Mouse (Mus musculus) embryonic facial prominence, embryonic 15.5 days (tissue): ENCODE measurements around the gene Exosc6. TPM values are rescaled to one million over a fixed set of nuclear protein-coding genes. Genes with fewer than 3 reads are reported as not detected.
"Not testable (repeated sequence)": the region's sequence is repeated elsewhere in the genome, so short reads cannot be mapped to it uniquely, and the experiment has no call there.

Experiments
- ATAC-seq: fragments of 200-750 bp; cut with Nextera tagmentation; 2 replicates; pipeline ENCODE4 v1.8.0; 2017; ENCODE audit warnings: low read depth, moderate TSS enrichment; ENCODE audit not compliant: insufficient number of reproducible peaks, low FRiP score, low TSS enrichment
- H3K27ac ChIP-seq: fragments of 300-500 bp; sonication (generic); replicated peaks from 2 replicates; pipeline ENCODE4 v1.5.1; 2015; ENCODE audit warnings: mild to moderate bottlenecking, inconsistent platforms
- H3K27me3 ChIP-seq: fragments of 300-500 bp; sonication (generic); 2 replicates; pipeline ENCODE4 v1.6.1; 2015; ENCODE audit warnings: inconsistent platforms
- H3K36me3 ChIP-seq: fragments of 300-500 bp; sonication (generic); 2 replicates; pipeline ENCODE4 v1.6.1; 2015; ENCODE audit warnings: mild to moderate bottlenecking, inconsistent platforms
- H3K4me1 ChIP-seq: fragments of 300-500 bp; sonication (generic); 2 replicates; pipeline ENCODE4 v1.6.1; 2015; ENCODE audit warnings: inconsistent platforms
- H3K4me2 ChIP-seq: fragments of 300-500 bp; sonication (generic); replicated peaks from 2 replicates; pipeline ENCODE4 v1.6.1; 2015; ENCODE audit warnings: mild to moderate bottlenecking, inconsistent platforms
- H3K4me3 ChIP-seq: fragments of 300-500 bp; sonication (generic); replicated peaks from 2 replicates; pipeline ENCODE4 v1.5.1; 2015; ENCODE audit warnings: mild to moderate bottlenecking, inconsistent platforms
- H3K9ac ChIP-seq: fragments of 300-500 bp; sonication (generic); 2 replicates; pipeline ENCODE4 v1.6.1; 2015; ENCODE audit warnings: inconsistent platforms
- H3K9me3 ChIP-seq: fragments of 300-500 bp; sonication (generic); replicated peaks from 2 replicates; pipeline ENCODE4 v1.6.1; 2016; ENCODE audit warnings: inconsistent platforms
- WGBS: fragments of 180-500 bp; shearing (Covaris S2); methylation state at CpG from one replicate; pipeline ENCODE4 v1.1.7; 2015; 5-methylcytosine and 5-hydroxymethylcytosine counted together
- polyA plus RNA-seq: library from polyadenylated mRNA; unstranded; fragments of >200 nt; fragmentation: Nextera tagmentation; extraction: Ambion mirVana; gene quantifications from 2 replicates; pipeline ENCODE4 v1.2.1, GENCODE M21; 2015

Gene Exosc6
- polyA plus RNA-seq, 1 experiment from 2014 or later, result 16.4 TPM

GRCm38 (mm10) chr8:111062072-111062757 lies 6.1 kb downstream of the Exosc6 start:
- no peaks in the 10 kb centered on the region for H3K9me3 ChIP-seq
- peak overlapping the region; percentile 77 for H3K4me2 ChIP-seq
- peak overlapping the region; percentile 77 for H3K4me3 ChIP-seq
- peak; percentile 87 for ATAC-seq
- H3K27ac ChIP-seq, result peak overlapping the region; percentile 68
- no peaks in the 10 kb centered on the region for H3K27me3 ChIP-seq
- 0 out of 2 replicates have a peak, but pooled peaks cover 5% of the 10 kb centered on the region for H3K36me3 ChIP-seq
- H3K9ac ChIP-seq, result peak overlapping the region; percentile 44
- under 1% methylated on average over 27 of the region's 27 CpGs for WGBS
- H3K4me1 ChIP-seq, result peaks cover 21% of the 10 kb centered on the region

GRCm38 (mm10) chr8:111062893-111063292 lies 6.8 kb downstream of the Exosc6 start:
- H3K4me2 ChIP-seq, result peak overlapping the region; percentile 77
- H3K36me3 ChIP-seq, result 0 out of 2 replicates have a peak, but pooled peaks cover 4% of the 10 kb centered on the region
- no peaks in the 10 kb centered on the region for H3K27me3 ChIP-seq
- no peak overlapping the region for H3K9ac ChIP-seq
- no peak for ATAC-seq
- WGBS, result 50% methylated on average over 2 of the region's 2 CpGs
- H3K4me1 ChIP-seq, result peaks cover 14% of the 10 kb centered on the region
- peak overlapping the region; percentile 77 for H3K4me3 ChIP-seq
- no peak overlapping the region; the same call in 1 of the 2 replicates for H3K27ac ChIP-seq
- no peaks in the 10 kb centered on the region for H3K9me3 ChIP-seq

DNA sequence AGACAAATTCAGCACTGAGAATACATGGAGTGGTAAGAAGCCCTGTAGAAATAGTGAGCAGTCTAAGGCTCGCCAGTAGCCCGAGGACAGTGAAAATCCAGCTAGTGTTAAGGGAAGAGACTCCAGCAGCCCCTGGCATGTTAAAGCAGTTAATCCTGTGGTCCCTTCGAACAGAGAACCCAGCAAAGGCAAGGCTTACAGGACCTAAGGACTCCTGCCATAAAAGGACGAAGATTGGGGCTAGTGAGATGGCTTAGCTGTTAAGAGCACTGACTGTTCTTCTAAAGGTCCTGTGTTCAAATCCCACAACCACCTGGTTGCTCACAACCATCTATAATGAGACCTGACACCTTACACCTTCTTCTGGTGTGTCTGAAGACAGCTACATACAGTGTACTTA lies 10.2 kb downstream of the Exosc6 start:
- Histone ChIP-seq H3K9ac (no peak overlapping the region), H3K4me1 (peaks cover 4% of the 10 kb centered on the region), H3K27ac (no peak overlapping the region), H3K27me3 (no peaks in the 10 kb centered on the region), H3K36me3 (no peaks in the 10 kb centered on the region), H3K9me3 (no peaks in the 10 kb centered on the region), H3K4me3 (no peak overlapping the region), H3K4me2 (no peak overlapping the region)
- 51% methylated on average over 4 of the region's 4 CpGs for WGBS
- ATAC-seq, result no peak

- Histone ChIP-seq H3K27ac (no peak overlapping the region), H3K9me3 (no peaks in the 10 kb centered on the region), H3K4me2 (no peak overlapping the region), H3K9ac (no peak overlapping the region), H3K27me3 (no peaks in the 10 kb centered on the region), H3K36me3 (no peaks in the 10 kb centered on the region), H3K4me3 (no peak overlapping the region), H3K4me1 (0 out of 2 replicates have a peak, but pooled peaks cover 2% of the 10 kb centered on the region)
- no peak for ATAC-seq
- WGBS, result 24% methylated on average over 10 of the region's 10 CpGs
Measured at GRCm38 (mm10) chr8:111067439-111067838, 11.3 kb downstream of the Exosc6 start.

DNA sequence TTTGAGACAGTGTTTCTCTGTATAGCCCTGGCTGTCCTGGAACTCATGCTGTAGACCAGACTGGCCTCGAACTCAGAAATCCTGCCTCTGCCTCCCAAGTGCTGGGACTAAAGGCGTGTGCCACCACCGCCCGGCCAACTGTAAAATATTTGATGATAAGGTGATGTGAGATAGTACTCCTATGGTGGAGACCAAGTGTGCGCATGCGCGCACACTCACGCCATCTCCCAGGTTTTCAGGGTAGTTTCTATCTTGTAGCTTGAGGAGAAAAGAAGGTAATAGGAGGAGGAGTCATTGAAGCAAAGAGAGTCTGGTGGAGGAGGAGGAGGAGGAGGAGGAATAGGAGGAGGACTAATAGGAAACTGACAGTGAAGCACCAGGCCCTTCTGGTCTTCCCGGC lies 12.5 kb downstream of the Exosc6 start:
- not testable (repeated sequence) for H3K4me1 ChIP-seq, H3K4me3 ChIP-seq, ATAC-seq, H3K27me3 ChIP-seq, H3K27ac ChIP-seq, H3K36me3 ChIP-seq, H3K4me2 ChIP-seq, H3K9ac ChIP-seq, H3K9me3 ChIP-seq
- 92% methylated on average over 9 of the region's 9 CpGs for WGBS

DNA sequence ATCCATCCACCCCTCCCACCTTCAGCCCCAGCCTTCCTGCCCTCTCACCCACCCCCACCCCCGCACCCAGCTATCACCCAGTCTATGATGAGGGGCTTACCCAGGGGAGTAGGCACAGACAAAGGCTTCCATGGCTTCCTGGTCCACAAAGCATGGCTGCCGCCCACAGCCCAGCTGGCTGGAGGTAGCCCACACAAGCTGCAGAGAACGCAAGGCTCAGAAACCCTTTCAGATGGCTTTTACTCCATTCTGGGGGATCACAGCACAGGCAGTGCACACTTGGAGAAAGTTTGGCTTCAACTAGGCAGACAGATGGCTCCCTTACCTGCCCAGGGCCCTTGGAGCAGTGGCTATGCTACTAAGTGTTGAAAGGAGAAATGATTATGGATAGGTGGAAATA lies 19.8 kb downstream of the Exosc6 start:
- no peaks in the 10 kb centered on the region for H3K36me3 ChIP-seq
- H3K4me2 ChIP-seq, result no peak overlapping the region
- no peaks in the 10 kb centered on the region for H3K9me3 ChIP-seq
- H3K4me1 ChIP-seq, result no peaks in the 10 kb centered on the region
- no peak overlapping the region for H3K27ac ChIP-seq
- ATAC-seq, result no peak
- no peak overlapping the region for H3K9ac ChIP-seq
- H3K4me3 ChIP-seq, result no peak overlapping the region
- 81% methylated on average over 3 of the region's 3 CpGs for WGBS
- no peaks in the 10 kb centered on the region for H3K27me3 ChIP-seq

- Histone ChIP-seq H3K4me3 (no peak overlapping the region), H3K9me3 (no peaks in the 10 kb centered on the region), H3K36me3 (no peaks in the 10 kb centered on the region), H3K4me1 (no peaks in the 10 kb centered on the region), H3K27ac (no peak overlapping the region), H3K4me2 (no peak overlapping the region), H3K9ac (no peak overlapping the region), H3K27me3 (no peaks in the 10 kb centered on the region)
- no peak for ATAC-seq
- 61% methylated on average over 5 of the region's 5 CpGs for WGBS
Measured at GRCm38 (mm10) chr8:111079461-111079860, 23.3 kb downstream of the Exosc6 start.

- Histone ChIP-seq H3K27me3 (no peaks in the 10 kb centered on the region), H3K9ac (no peak overlapping the region), H3K4me1 (no peaks in the 10 kb centered on the region), H3K9me3 (no peaks in the 10 kb centered on the region), H3K4me3 (no peak overlapping the region), H3K27ac (no peak overlapping the region), H3K4me2 (no peak overlapping the region), H3K36me3 (no peaks in the 10 kb centered on the region)
- WGBS, result 27% methylated on average over 6 of the region's 6 CpGs
- ATAC-seq, result no peak
Measured at GRCm38 (mm10) chr8:111079861-111080271, 23.7 kb downstream of the Exosc6 start.

- Histone ChIP-seq H3K27me3 (no peaks in the 10 kb centered on the region), H3K27ac (no peak overlapping the region), H3K4me2 (no peak overlapping the region), H3K4me1 (no peaks in the 10 kb centered on the region), H3K9me3 (no peaks in the 10 kb centered on the region), H3K36me3 (no peaks in the 10 kb centered on the region), H3K9ac (no peak overlapping the region), H3K4me3 (no peak overlapping the region)
- ATAC-seq, result no peak
- 43% methylated on average over 12 of the region's 12 CpGs for WGBS
Measured at GRCm38 (mm10) chr8:111081580-111082258, 25.6 kb downstream of the Exosc6 start.

GRCm38 (mm10) chr8:111083936-111084335 lies 27.8 kb downstream of the Exosc6 start:
- H3K4me1 ChIP-seq, H3K4me3 ChIP-seq, H3K36me3 ChIP-seq, H3K4me2 ChIP-seq, H3K9me3 ChIP-seq, H3K9ac ChIP-seq, H3K27ac ChIP-seq, H3K27me3 ChIP-seq, ATAC-seq: not testable (repeated sequence)
- WGBS, result 88% methylated on average over 5 of the region's 5 CpGs

GRCm38 (mm10) chr8:111090126-111090525 lies 34.0 kb downstream of the Exosc6 start:
- no peaks in the 10 kb centered on the region for H3K9me3 ChIP-seq
- no peak overlapping the region for H3K4me2 ChIP-seq
- H3K9ac ChIP-seq, result no peak overlapping the region
- ATAC-seq, result no peak
- peaks cover 5% of the 10 kb centered on the region; the same call in 1 of the 2 replicates for H3K4me1 ChIP-seq
- WGBS, result 2% methylated on average over 2 of the region's 2 CpGs
- H3K27me3 ChIP-seq, result no peaks in the 10 kb centered on the region
- H3K27ac ChIP-seq, result no peak overlapping the region
- H3K4me3 ChIP-seq, result no peak overlapping the region
- H3K36me3 ChIP-seq, result no peaks in the 10 kb centered on the region
